Mouse (Mus musculus): ENCODE measurements around the gene Krt31.

Krt31 gene

GRCm38 (mm10) chr11:100006624-100007023 lies 43.7 kb downstream of the Krt31 start:
- no peak for DNase-seq (ENCODE audit: extremely low read depth, insufficient read length, low spot score)

DNA sequence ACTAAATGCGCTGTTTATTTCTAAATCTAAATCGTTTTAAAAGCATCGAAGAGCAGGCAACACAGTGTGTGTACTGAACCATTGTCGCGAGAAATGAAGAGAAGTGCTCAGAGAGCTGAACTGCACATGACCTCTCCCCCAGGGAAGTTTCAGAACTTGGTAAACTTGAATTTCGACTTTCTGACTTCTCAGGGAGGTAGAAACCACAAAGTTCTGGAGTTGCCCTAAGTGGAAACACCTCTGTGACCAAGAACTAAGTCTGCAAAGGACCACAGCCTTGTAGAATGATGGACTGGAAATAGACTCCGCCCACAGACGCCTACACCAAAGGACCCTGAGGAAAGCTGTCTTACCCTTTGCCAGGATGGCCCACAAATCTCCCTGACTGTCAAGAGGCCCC lies 44.4 kb downstream of the Krt31 start:
- no peak for DNase-seq (ENCODE audit: extremely low read depth, insufficient read length, low spot score)

- DNase-seq (ENCODE audit: extremely low read depth, insufficient read length, low spot score) = no peak
These were observed 45.5 kb downstream of the Krt31 start for GRCm38 (mm10) chr11:100004846-100005245.

- DNase-seq (ENCODE audit: extremely low read depth, insufficient read length, low spot score) = no peak
These were observed 51.3 kb downstream of the Krt31 start for GRCm38 (mm10) chr11:99999091-99999490.

All from 3134 (cell line).